Mouse (Mus musculus): Measurements from ENCODE around the gene Cox5a.

Gene Cox5a

GRCm38 (mm10) chr9:57521056-57521911 lies at the start of gene Cox5a:
Gene Cox5a (plus strand): TSS chr9:57521274.
- DNase-seq (ENCODE audit: low spot score in 2 of 2): peak; percentile 92 to 95

- DNase-seq (ENCODE audit: low spot score in 2 of 2): peak; percentile 85 to 90
Measured at GRCm38 (mm10) chr9:57485774-57486173, 35.3 kb upstream of the Cox5a start.

- DNase-seq (ENCODE audit: low spot score in 2 of 2): no peak
Measured at GRCm38 (mm10) chr9:57487807-57488206, 33.3 kb upstream of the Cox5a start.

- no peak for DNase-seq (ENCODE audit: low spot score in 2 of 2)
Measured at GRCm38 (mm10) chr9:57493532-57493931, 27.5 kb upstream of the Cox5a start.

- DNase-seq (ENCODE audit: low spot score in 2 of 2): no peak
Measured at GRCm38 (mm10) chr9:57494970-57495369, 26.1 kb upstream of the Cox5a start.

- DNase-seq (ENCODE audit: low spot score in 2 of 2): no peak
Measured at GRCm38 (mm10) chr9:57497236-57497635, 23.8 kb upstream of the Cox5a start.

GRCm38 (mm10) chr9:57498536-57498935 lies 22.5 kb upstream of the Cox5a start:
- DNase-seq (ENCODE audit: low spot score in 2 of 2): no peak

- DNase-seq (ENCODE audit: low spot score in 2 of 2): peak in 1 of 2 experiments; percentile 62
Measured at GRCm38 (mm10) chr9:57501452-57501851, 19.6 kb upstream of the Cox5a start.

- DNase-seq (ENCODE audit: low spot score in 2 of 2): peak; percentile 44 to 58
Measured at GRCm38 (mm10) chr9:57501861-57502260, 19.2 kb upstream of the Cox5a start.

GRCm38 (mm10) chr9:57502911-57503621 lies 18.0 kb upstream of the Cox5a start:
- peak in 1 of 2 experiments; percentile 39 for DNase-seq (ENCODE audit: low spot score in 2 of 2)

GRCm38 (mm10) chr9:57503622-57504380 lies 17.3 kb upstream of the Cox5a start, which contains the start of gene Rpp25:
Gene Rpp25 (plus strand): TSS chr9:57504026.
- peak in 1 of 2 experiments; percentile 58 for DNase-seq (ENCODE audit: low spot score in 2 of 2)

GRCm38 (mm10) chr9:57504381-57504700 lies 16.7 kb upstream of the Cox5a start:
- DNase-seq (ENCODE audit: low spot score in 2 of 2): peak in 1 of 2 experiments; percentile 67

- no peak for DNase-seq (ENCODE audit: low spot score in 2 of 2)
Measured at GRCm38 (mm10) chr9:57504891-57505290, 16.2 kb upstream of the Cox5a start.

- peak; percentile 59 to 63 for DNase-seq (ENCODE audit: low spot score in 2 of 2)
Measured at GRCm38 (mm10) chr9:57505700-57506099, 15.4 kb upstream of the Cox5a start.

GRCm38 (mm10) chr9:57510577-57510976 lies 10.5 kb upstream of the Cox5a start:
- DNase-seq (ENCODE audit: low spot score in 2 of 2): no peak

- peak; percentile 60 to 74 for DNase-seq (ENCODE audit: low spot score in 2 of 2)
Measured at GRCm38 (mm10) chr9:57517113-57517512, 4.0 kb upstream of the Cox5a start.

GRCm38 (mm10) chr9:57520375-57521055 lies 559 bp upstream of the Cox5a start:
- no peak for DNase-seq (ENCODE audit: low spot score in 2 of 2)

GRCm38 (mm10) chr9:57522114-57522860 lies 1.2 kb downstream of the Cox5a start:
- no peak for DNase-seq (ENCODE audit: low spot score in 2 of 2)

GRCm38 (mm10) chr9:57522861-57523246 lies 1.8 kb downstream of the Cox5a start:
- no peak for DNase-seq (ENCODE audit: low spot score in 2 of 2)

- DNase-seq (ENCODE audit: low spot score in 2 of 2): no peak
Measured at GRCm38 (mm10) chr9:57523754-57524153, 2.7 kb downstream of the Cox5a start.

GRCm38 (mm10) chr9:57524439-57524838 lies 3.4 kb downstream of the Cox5a start:
- no peak for DNase-seq (ENCODE audit: low spot score in 2 of 2)

All from frontal cortex, postnatal 36 days (tissue).